Mouse (Mus musculus) kidney, postnatal 0 days (tissue): Measurements from ENCODE around the gene Myog. TPM values are rescaled to one million over a fixed set of nuclear protein-coding genes. Genes with fewer than 3 reads are reported as not detected.

Experiments
- ATAC-seq: fragments of 200-750 bp; cut with Nextera tagmentation; replicated peaks from 2 replicates; pipeline ENCODE4 v1.8.0; 2017; ENCODE audit warnings: low read depth, moderate number of reproducible peaks, moderate TSS enrichment, moderate library complexity; ENCODE audit not compliant: low FRiP score
- DNase-seq: peaks from one replicate; pipeline ENCODE4 v3.0.0-alpha.2; 2016; ENCODE audit warnings: low spot score
- H3K27ac ChIP-seq: fragments of 300-500 bp; sonication (generic); 2 replicates; pipeline ENCODE4 v1.5.1; 2014; ENCODE audit warnings: mild to moderate bottlenecking
- H3K27me3 ChIP-seq: fragments of 300-500 bp; sonication (generic); 2 replicates; pipeline ENCODE4 v1.6.1; 2014; ENCODE audit warnings: low read length, mixed read lengths; ENCODE audit not compliant: insufficient read depth
- H3K36me3 ChIP-seq: fragments of 300-500 bp; sonication (generic); 2 replicates; pipeline ENCODE4 v1.6.1; 2014; ENCODE audit warnings: low read length, mixed read lengths; ENCODE audit not compliant: insufficient read depth
- H3K4me1 ChIP-seq: fragments of 300-500 bp; sonication (generic); replicated peaks from 2 replicates; pipeline ENCODE4 v1.6.1; 2014; ENCODE audit warnings: antibody characterized with exemption, low read length, mixed read lengths; ENCODE audit not compliant: insufficient read depth
- H3K4me2 ChIP-seq: fragments of 300-500 bp; sonication (generic); 2 replicates; pipeline ENCODE4 v1.6.1; 2014; ENCODE audit warnings: mild to moderate bottlenecking, low read length, moderate library complexity, mixed read lengths
- H3K4me3 ChIP-seq: fragments of 300-500 bp; sonication (generic); replicated peaks from 2 replicates; pipeline ENCODE4 v1.5.1; 2014; ENCODE audit warnings: low read depth, low read length
- H3K9ac ChIP-seq: fragments of 300-500 bp; sonication (generic); 2 replicates; pipeline ENCODE4 v1.6.1; 2014; ENCODE audit warnings: low read depth, low read length
- H3K9me3 ChIP-seq: fragments of 300-500 bp; sonication (generic); replicated peaks from 2 replicates; pipeline ENCODE4 v1.6.1; 2016; ENCODE audit warnings: low read length, inconsistent platforms, mixed read lengths
- CTCF ChIP-seq: IDR thresholded peaks from 2 replicates; pipeline ENCODE4 v1.5.1; 2016; ENCODE audit warnings: antibody characterized with exemption, low read depth, mild to moderate bottlenecking, moderate library complexity
- WGBS: fragments of 180-500 bp; shearing (Covaris S2); extraction: QIAGEN DNeasy Blood & Tissue Kit; methylation state at CpG from one replicate; pipeline ENCODE4 v1.1.7; 2014; 5-methylcytosine and 5-hydroxymethylcytosine counted together
- polyA plus RNA-seq: library from polyadenylated mRNA; unstranded; fragments of >200 nt; fragmentation: Nextera tagmentation; extraction: Ambion mirVana; gene quantifications from 2 replicates; pipeline ENCODE4 v1.2.1, GENCODE M21; 2015

Myog gene
- polyA plus RNA-seq, 1 experiment from 2014 or later: 0.08 TPM

DNA sequence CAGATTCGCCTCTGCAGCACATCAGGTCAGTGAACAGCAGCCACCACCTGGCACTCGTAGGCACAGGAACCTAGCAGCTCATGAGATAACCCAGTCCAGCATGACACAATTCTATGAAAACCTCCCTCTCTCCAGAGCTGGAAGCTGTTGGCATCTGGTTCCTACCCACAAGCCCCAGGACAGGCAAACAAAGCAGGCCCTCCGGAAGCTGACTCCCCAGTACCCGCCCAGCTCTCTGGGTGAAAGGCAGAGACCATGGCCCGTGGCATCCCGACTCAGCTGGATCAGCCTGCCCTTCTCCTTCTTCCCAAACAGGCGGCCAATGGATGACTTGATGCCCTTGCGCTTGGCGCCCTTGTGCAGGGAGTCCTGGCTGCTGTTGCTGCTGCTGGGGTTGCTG lies 26.6 kb downstream of the Myog start:
- 77% methylated on average over 9 of the region's 9 CpGs for WGBS
- H3K4me1 ChIP-seq: no peaks in the 10 kb centered on the region
- no peaks in the 10 kb centered on the region for H3K9me3 ChIP-seq
- no peak overlapping the region for H3K4me3 ChIP-seq
- H3K36me3 ChIP-seq: no peaks in the 10 kb centered on the region
- H3K27me3 ChIP-seq: no peaks in the 10 kb centered on the region
- no peak for DNase-seq
- no peak overlapping the region for H3K4me2 ChIP-seq
- no peak overlapping the region for H3K27ac ChIP-seq
- no peak for ATAC-seq
- H3K9ac ChIP-seq: no peak overlapping the region
- TF ChIP-seq CTCF: no peak

DNA sequence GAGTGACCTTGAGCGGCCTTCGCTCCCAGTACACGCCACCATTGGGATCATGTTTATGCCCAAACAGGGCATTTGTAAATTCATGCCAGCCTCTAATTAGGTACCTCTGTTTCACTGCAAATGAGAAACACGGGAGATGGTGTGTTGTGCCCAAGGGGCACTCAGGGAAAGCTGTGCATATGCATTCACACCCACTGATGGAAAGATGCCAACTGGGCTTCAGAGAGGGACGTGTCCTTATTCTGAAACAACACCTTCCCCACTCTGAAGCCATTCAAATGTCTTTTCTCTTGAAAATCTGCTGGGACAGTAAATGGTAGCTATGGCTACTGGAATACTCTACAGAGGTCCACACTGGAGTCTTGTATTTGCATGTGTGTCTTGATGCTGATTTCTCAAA lies 28.5 kb downstream of the Myog start:
- H3K9ac ChIP-seq: no peak overlapping the region
- DNase-seq: no peak
- H3K27me3 ChIP-seq: no peaks in the 10 kb centered on the region
- no peak overlapping the region for H3K4me2 ChIP-seq
- WGBS: 81% methylated on average over 5 of the region's 5 CpGs
- no peaks in the 10 kb centered on the region for H3K4me1 ChIP-seq
- ATAC-seq: no peak
- no peak overlapping the region for H3K27ac ChIP-seq
- no peaks in the 10 kb centered on the region for H3K36me3 ChIP-seq
- no peak for TF ChIP-seq CTCF
- H3K9me3 ChIP-seq: no peaks in the 10 kb centered on the region
- H3K4me3 ChIP-seq: no peak overlapping the region

DNA sequence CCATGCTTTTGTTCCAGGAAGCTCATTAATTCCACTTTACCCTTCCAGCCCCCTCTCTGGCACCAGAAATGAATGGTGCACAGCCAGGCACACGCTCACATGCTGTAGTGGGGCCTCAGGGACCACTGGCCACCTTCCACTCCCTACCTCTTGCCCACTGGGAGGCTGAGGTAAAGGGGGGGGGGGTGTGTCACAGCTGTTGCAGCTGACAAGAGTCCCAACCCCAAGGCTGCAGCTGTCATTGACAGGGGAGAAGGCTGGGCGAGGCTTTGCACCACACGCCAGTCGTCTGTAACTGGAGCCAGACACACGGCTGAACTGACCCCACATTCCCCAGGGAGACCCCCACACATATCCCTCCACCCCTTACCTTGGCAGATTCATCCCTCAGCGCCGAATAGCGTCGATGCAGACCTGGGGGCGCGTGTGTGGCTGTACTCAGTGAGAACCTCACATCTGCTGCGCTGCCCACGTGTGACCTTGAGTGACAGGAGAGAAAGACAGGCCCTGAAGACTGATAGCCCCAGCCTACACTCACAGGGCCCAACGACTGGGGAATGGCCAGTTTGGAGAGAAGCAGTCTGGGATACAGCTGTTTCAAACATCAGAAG lies 31.0 kb downstream of the Myog start:
- Histone ChIP-seq H3K4me2 (no peak overlapping the region), H3K9ac (no peak overlapping the region), H3K27me3 (no peaks in the 10 kb centered on the region), H3K27ac (no peak overlapping the region), H3K36me3 (no peaks in the 10 kb centered on the region), H3K4me1 (no peaks in the 10 kb centered on the region), H3K9me3 (no peaks in the 10 kb centered on the region), H3K4me3 (no peak overlapping the region)
- DNase-seq (no peak), ATAC-seq (no peak; the same call in 1 of the 2 replicates)
- WGBS: 36% methylated on average over 14 of the region's 14 CpGs
- no peak for TF ChIP-seq CTCF

DNA sequence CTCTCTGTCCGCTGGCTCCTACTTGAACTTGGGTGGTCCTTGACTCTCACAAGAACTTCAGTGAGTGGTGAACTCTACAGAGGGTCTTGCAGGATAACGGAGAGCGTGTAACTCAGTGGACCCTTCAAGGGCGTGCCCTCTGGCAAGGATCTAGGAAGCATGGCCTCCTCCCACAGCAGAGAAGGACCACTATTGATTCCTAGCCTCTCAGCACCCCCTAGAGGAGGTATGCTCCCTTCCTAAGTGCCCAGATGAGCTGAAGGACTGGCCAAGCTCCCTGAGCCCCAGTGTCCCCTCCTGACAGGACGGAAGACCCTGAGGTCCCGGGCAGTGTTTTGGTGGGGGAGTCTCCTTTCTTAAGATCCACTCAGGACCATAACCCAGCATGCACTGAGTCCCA lies 32.8 kb downstream of the Myog start:
- ATAC-seq (no peak), DNase-seq (peak; percentile 55)
- Histone ChIP-seq H3K9me3 (no peaks in the 10 kb centered on the region), H3K4me2 (no peak overlapping the region), H3K36me3 (no peaks in the 10 kb centered on the region), H3K9ac (no peak overlapping the region), H3K27ac (no peak overlapping the region), H3K27me3 (no peaks in the 10 kb centered on the region), H3K4me1 (no peaks in the 10 kb centered on the region), H3K4me3 (no peak overlapping the region)
- peak; percentile 72 for TF ChIP-seq CTCF
- 66% methylated on average over 6 of the region's 6 CpGs for WGBS

DNA sequence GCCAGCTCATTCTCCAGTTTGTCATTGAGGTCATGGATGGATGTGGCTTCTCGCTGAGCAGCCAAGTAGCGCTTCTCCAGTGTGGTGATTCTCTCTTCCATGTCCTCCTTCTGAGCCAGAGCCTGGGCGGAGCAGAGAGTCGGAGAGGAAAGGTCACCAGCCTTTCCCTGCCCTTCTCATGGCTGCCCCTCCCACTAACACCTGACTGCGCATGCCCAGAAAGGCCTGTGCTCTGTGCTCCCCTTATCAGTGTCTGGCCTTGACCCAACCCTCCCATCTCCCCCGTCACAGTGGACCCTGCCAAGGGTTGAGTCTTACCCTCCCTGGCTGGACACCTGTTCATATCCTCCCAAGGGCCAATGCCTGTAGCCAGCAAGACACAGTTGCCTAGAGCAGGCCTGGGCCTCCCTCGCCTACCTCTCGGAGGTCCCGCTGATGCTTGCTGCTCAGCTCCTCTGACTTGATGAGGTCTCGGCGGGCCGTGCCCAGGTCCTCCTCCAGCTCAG lies 37.1 kb downstream of the Myog start:
- H3K27ac ChIP-seq: no peak overlapping the region
- no peaks in the 10 kb centered on the region for H3K9me3 ChIP-seq
- 88% methylated on average over 12 of the region's 12 CpGs for WGBS
- no peaks in the 10 kb centered on the region for H3K4me1 ChIP-seq
- H3K9ac ChIP-seq: no peak overlapping the region
- no peaks in the 10 kb centered on the region for H3K27me3 ChIP-seq
- no peak overlapping the region for H3K4me2 ChIP-seq
- H3K36me3 ChIP-seq: no peaks in the 10 kb centered on the region
- no peak overlapping the region for H3K4me3 ChIP-seq
- ATAC-seq (no peak), DNase-seq (no peak)
- no peak for TF ChIP-seq CTCF

DNA sequence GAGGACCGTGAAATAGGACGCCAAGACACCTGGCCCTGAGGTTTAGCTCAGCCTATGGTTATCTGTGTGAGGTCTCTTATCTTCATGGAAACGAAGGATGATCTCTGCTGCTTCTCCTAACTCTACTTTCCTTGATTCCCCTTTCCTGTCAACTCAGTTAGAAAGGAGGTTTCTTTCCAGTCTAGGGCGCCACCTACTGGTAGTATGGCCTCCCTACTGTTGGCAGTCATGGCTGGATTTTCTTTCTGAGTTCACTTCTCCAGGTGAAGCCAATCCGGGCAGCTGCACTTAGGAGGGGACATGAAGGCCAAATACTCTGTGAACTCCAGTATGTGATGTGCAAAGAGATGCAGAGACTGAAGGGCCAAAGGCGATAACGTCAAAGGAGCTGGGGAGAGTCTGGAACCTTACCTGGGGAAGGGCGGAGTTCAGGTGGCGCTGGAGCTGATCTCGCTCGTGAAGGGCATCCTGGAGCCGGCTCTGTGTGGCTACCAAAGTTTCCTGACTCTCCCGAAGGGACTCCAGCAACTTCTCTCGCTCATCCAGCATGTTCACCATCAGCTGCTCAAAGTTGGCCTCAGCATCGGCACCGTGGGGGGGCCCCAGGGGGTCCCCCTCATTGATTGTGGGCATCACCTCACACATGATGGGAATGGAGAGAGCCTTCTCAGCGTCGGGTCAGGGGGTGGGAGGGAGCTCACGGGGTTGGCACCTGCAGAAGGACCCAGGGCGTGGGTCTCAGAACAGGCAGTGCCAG lies 42.3 kb downstream of the Myog start:
- Histone ChIP-seq H3K4me3 (no peak overlapping the region), H3K9me3 (no peaks in the 10 kb centered on the region), H3K4me2 (no peak overlapping the region), H3K9ac (no peak overlapping the region), H3K36me3 (no peaks in the 10 kb centered on the region), H3K27me3 (no peaks in the 10 kb centered on the region), H3K27ac (no peak overlapping the region), H3K4me1 (no peaks in the 10 kb centered on the region)
- TF ChIP-seq CTCF: peak; percentile 97
- DNase-seq: peak; percentile 88
- 58% methylated on average over 20 of the region's 20 CpGs for WGBS
- ATAC-seq: no peak
